Mouse (Mus musculus): Measurements from ENCODE around the gene Aup1. TPM values are rescaled to one million over a fixed set of nuclear protein-coding genes. Genes with fewer than 3 reads are reported as not detected.

Aup1 gene
- polyA plus RNA-seq, 1 experiment from 2014 or later: 95.5 TPM

- ATAC-seq (ENCODE audit: insufficient number of reproducible peaks, insufficient read depth, low FRiP score, low read depth): no peak
- Histone ChIP-seq H3K9me3 (ENCODE audit: control insufficient read depth, low read length) (no peaks in the 10 kb centered on the region), H3K4me1 (ENCODE audit: control insufficient read depth in 2 of 2, insufficient read depth in 2 of 2, low read length in 2 of 2) (peaks cover 4 to 8% of the 10 kb centered on the region in 2 experiments; a peak in 3 of 4 replicates), H3K27me3 (ENCODE audit: control insufficient read depth, insufficient read depth, low read length) (peaks cover 54% of the 10 kb centered on the region), H3K9ac (ENCODE audit: low read length) (no peak overlapping the region), H3K36me3 (ENCODE audit: control insufficient read depth, insufficient read depth, low read length) (peaks cover 19% of the 10 kb centered on the region), H3K27ac (replicated peaks in 1 of 2; ENCODE audit: control insufficient read depth in 1 of 2, insufficient read depth in 1 of 2, low read depth in 2 of 2, low read length in 2 of 2) (no peak overlapping the region), H3K4me2 (ENCODE audit: low read length) (no peak overlapping the region), H3K4me3 (ENCODE audit: control insufficient read depth in 1 of 2, insufficient read depth in 1 of 2, low read depth in 1 of 2, low read length in 2 of 2) (no peak overlapping the region)
- WGBS: 96% methylated on average over 5 of the region's 5 CpGs
Observed at GRCm38 (mm10) chr6:83080210-83080609, 25.9 kb downstream of the Aup1 start.

GRCm38 (mm10) chr6:83083497-83083896 is 29.2 kb downstream of the Aup1 start:
- ATAC-seq (ENCODE audit: insufficient number of reproducible peaks, insufficient read depth, low FRiP score, low read depth): no peak
- Histone ChIP-seq H3K4me2 (ENCODE audit: low read length) (no peak overlapping the region), H3K9ac (ENCODE audit: low read length) (no peak overlapping the region), H3K4me3 (ENCODE audit: control insufficient read depth in 1 of 2, insufficient read depth in 1 of 2, low read depth in 1 of 2, low read length in 2 of 2) (no peak overlapping the region), H3K36me3 (ENCODE audit: control insufficient read depth, insufficient read depth, low read length) (peaks cover 19% of the 10 kb centered on the region), H3K9me3 (ENCODE audit: control insufficient read depth, low read length) (no peaks in the 10 kb centered on the region), H3K27ac (replicated peaks in 1 of 2; ENCODE audit: control insufficient read depth in 1 of 2, insufficient read depth in 1 of 2, low read depth in 2 of 2, low read length in 2 of 2) (no peak overlapping the region), H3K4me1 (ENCODE audit: control insufficient read depth in 2 of 2, insufficient read depth in 2 of 2, low read length in 2 of 2) (peaks cover 9 to 26% of the 10 kb centered on the region in 2 experiments; a peak in 3 of 4 replicates), H3K27me3 (ENCODE audit: control insufficient read depth, insufficient read depth, low read length) (peaks cover 63% of the 10 kb centered on the region)
- WGBS: 14% methylated on average over 5 of the region's 5 CpGs

GRCm38 (mm10) chr6:83084477-83084876 is 30.2 kb downstream of the Aup1 start:
- Histone ChIP-seq H3K9me3 (ENCODE audit: control insufficient read depth, low read length) (no peaks in the 10 kb centered on the region), H3K4me2 (ENCODE audit: low read length) (no peak overlapping the region), H3K27me3 (ENCODE audit: control insufficient read depth, insufficient read depth, low read length) (peaks cover 71% of the 10 kb centered on the region), H3K36me3 (ENCODE audit: control insufficient read depth, insufficient read depth, low read length) (peaks cover 19% of the 10 kb centered on the region), H3K9ac (ENCODE audit: low read length) (no peak overlapping the region), H3K4me3 (ENCODE audit: control insufficient read depth in 1 of 2, insufficient read depth in 1 of 2, low read depth in 1 of 2, low read length in 2 of 2) (no peak overlapping the region), H3K27ac (replicated peaks in 1 of 2; ENCODE audit: control insufficient read depth in 1 of 2, insufficient read depth in 1 of 2, low read depth in 2 of 2, low read length in 2 of 2) (no peak overlapping the region), H3K4me1 (ENCODE audit: control insufficient read depth in 2 of 2, insufficient read depth in 2 of 2, low read length in 2 of 2) (peaks cover 5 to 18% of the 10 kb centered on the region in 2 experiments; a peak in 3 of 4 replicates)
- WGBS: 6% methylated on average over 6 of the region's 6 CpGs
- no peak for ATAC-seq (ENCODE audit: insufficient number of reproducible peaks, insufficient read depth, low FRiP score, low read depth)

- peak within 1 kb of the TSS; percentile 44; the same call in 1 of the 2 replicates for H3K9ac ChIP-seq (ENCODE audit: low read length)
- peaks cover 5 to 18% of the 10 kb centered on the region in 2 experiments; a peak in 3 of 4 replicates for H3K4me1 ChIP-seq (ENCODE audit: control insufficient read depth in 2 of 2, insufficient read depth in 2 of 2, low read length in 2 of 2)
- 2% methylated on average over 42 of the region's 42 CpGs for WGBS
- no peak for ATAC-seq (ENCODE audit: insufficient number of reproducible peaks, insufficient read depth, low FRiP score, low read depth)
- H3K4me2 ChIP-seq (ENCODE audit: low read length): peak within 1 kb of the TSS; percentile 57
- peak within 1 kb of the TSS; percentile 26 to 28 for H3K4me3 ChIP-seq (ENCODE audit: control insufficient read depth in 1 of 2, insufficient read depth in 1 of 2, low read depth in 1 of 2, low read length in 2 of 2)
- H3K36me3 ChIP-seq (ENCODE audit: control insufficient read depth, insufficient read depth, low read length): peaks cover 8% of the 10 kb centered on the region; the same call in 1 of the 2 replicates
- no peaks in the 10 kb centered on the region for H3K9me3 ChIP-seq (ENCODE audit: control insufficient read depth, low read length)
- peaks cover 88% of the 10 kb centered on the region for H3K27me3 ChIP-seq (ENCODE audit: control insufficient read depth, insufficient read depth, low read length)
- H3K27ac ChIP-seq (replicated peaks in 1 of 2; ENCODE audit: control insufficient read depth in 1 of 2, insufficient read depth in 1 of 2, low read depth in 2 of 2, low read length in 2 of 2): no peak within 1 kb of the TSS
Observed at GRCm38 (mm10) chr6:83086121-83087035, 32.1 kb downstream of the Aup1 start, which contains the start of gene Lbx2. Gene Lbx2 (plus strand): TSS chr6:83086367.

GRCm38 (mm10) chr6:83087205-83087925 is 33.0 kb downstream of the Aup1 start:
- Histone ChIP-seq H3K4me3 (ENCODE audit: control insufficient read depth in 1 of 2, insufficient read depth in 1 of 2, low read depth in 1 of 2, low read length in 2 of 2) (peak overlapping the region; percentile 26 to 28), H3K27me3 (ENCODE audit: control insufficient read depth, insufficient read depth, low read length) (peaks cover 85% of the 10 kb centered on the region), H3K4me2 (ENCODE audit: low read length) (peak overlapping the region; percentile 57), H3K36me3 (ENCODE audit: control insufficient read depth, insufficient read depth, low read length) (peaks cover 3% of the 10 kb centered on the region; the same call in 1 of the 2 replicates), H3K27ac (replicated peaks in 1 of 2; ENCODE audit: control insufficient read depth in 1 of 2, insufficient read depth in 1 of 2, low read depth in 2 of 2, low read length in 2 of 2) (no peak overlapping the region), H3K9me3 (ENCODE audit: control insufficient read depth, low read length) (no peaks in the 10 kb centered on the region), H3K9ac (ENCODE audit: low read length) (peak overlapping the region; percentile 5; the same call in 1 of the 2 replicates), H3K4me1 (ENCODE audit: control insufficient read depth in 2 of 2, insufficient read depth in 2 of 2, low read length in 2 of 2) (peaks cover 5 to 18% of the 10 kb centered on the region in 2 experiments; a peak in 3 of 4 replicates)
- ATAC-seq (ENCODE audit: insufficient number of reproducible peaks, insufficient read depth, low FRiP score, low read depth): no peak
- WGBS: 2% methylated on average over 47 of the region's 47 CpGs

- no peaks in the 10 kb centered on the region for H3K36me3 ChIP-seq (ENCODE audit: control insufficient read depth, insufficient read depth, low read length)
- H3K4me2 ChIP-seq (ENCODE audit: low read length): peak overlapping the region; percentile 57
- ATAC-seq (ENCODE audit: insufficient number of reproducible peaks, insufficient read depth, low FRiP score, low read depth): no peak
- H3K4me3 ChIP-seq (ENCODE audit: control insufficient read depth in 1 of 2, insufficient read depth in 1 of 2, low read depth in 1 of 2, low read length in 2 of 2): peak overlapping the region; percentile 26 to 28
- H3K9me3 ChIP-seq (ENCODE audit: control insufficient read depth, low read length): no peaks in the 10 kb centered on the region
- peaks cover 7 to 18% of the 10 kb centered on the region in 2 experiments; a peak in 3 of 4 replicates for H3K4me1 ChIP-seq (ENCODE audit: control insufficient read depth in 2 of 2, insufficient read depth in 2 of 2, low read length in 2 of 2)
- no peak overlapping the region for H3K9ac ChIP-seq (ENCODE audit: low read length)
- 13% methylated on average over 9 of the region's 9 CpGs for WGBS
- H3K27ac ChIP-seq (replicated peaks in 1 of 2; ENCODE audit: control insufficient read depth in 1 of 2, insufficient read depth in 1 of 2, low read depth in 2 of 2, low read length in 2 of 2): no peak overlapping the region
- peaks cover 81% of the 10 kb centered on the region for H3K27me3 ChIP-seq (ENCODE audit: control insufficient read depth, insufficient read depth, low read length)
Observed at GRCm38 (mm10) chr6:83087926-83088260, 33.6 kb downstream of the Aup1 start.

- Histone ChIP-seq H3K9me3 (ENCODE audit: control insufficient read depth, low read length) (no peaks in the 10 kb centered on the region), H3K27ac (replicated peaks in 1 of 2; ENCODE audit: control insufficient read depth in 1 of 2, insufficient read depth in 1 of 2, low read depth in 2 of 2, low read length in 2 of 2) (no peak overlapping the region), H3K4me3 (ENCODE audit: control insufficient read depth in 1 of 2, insufficient read depth in 1 of 2, low read depth in 1 of 2, low read length in 2 of 2) (no peak overlapping the region), H3K4me1 (ENCODE audit: control insufficient read depth in 2 of 2, insufficient read depth in 2 of 2, low read length in 2 of 2) (peaks cover 2 to 3% of the 10 kb centered on the region in 2 experiments; a peak in 2 of 4 replicates), H3K27me3 (ENCODE audit: control insufficient read depth, insufficient read depth, low read length) (peaks cover 38% of the 10 kb centered on the region), H3K36me3 (ENCODE audit: control insufficient read depth, insufficient read depth, low read length) (no peaks in the 10 kb centered on the region), H3K4me2 (ENCODE audit: low read length) (no peak overlapping the region), H3K9ac (ENCODE audit: low read length) (no peak overlapping the region)
- WGBS: 35% methylated on average over 6 of the region's 6 CpGs
- no peak for ATAC-seq (ENCODE audit: insufficient number of reproducible peaks, insufficient read depth, low FRiP score, low read depth)
Observed at GRCm38 (mm10) chr6:83092416-83093127, 38.3 kb downstream of the Aup1 start.
